Mouse (Mus musculus) hindbrain, embryonic 11.5 days (tissue): ENCODE data around the gene Tbl1x. TPM values are rescaled to one million over a fixed set of nuclear protein-coding genes. Genes with fewer than 3 reads are reported as not detected.
"Not testable (repeated sequence)": the region's sequence is repeated elsewhere in the genome, so short reads cannot be mapped to it uniquely, and the experiment has no call there.

Experiments used
- ATAC-seq: fragments of 200-750 bp; cut with Nextera tagmentation; 2 replicates; pipeline ENCODE4 v1.8.0; 2017; ENCODE audit warnings: mild to moderate bottlenecking, moderate TSS enrichment, moderate library complexity; ENCODE audit not compliant: low FRiP score
- DNase-seq: peaks from one replicate; pipeline ENCODE4 v3.0.0-alpha.2; 2015; ENCODE audit warnings: low spot score
- H3K27ac ChIP-seq: fragments of 300-500 bp; sonication (generic); 2 replicates; pipeline ENCODE4 v1.5.1; 2014; ENCODE audit warnings: mild to moderate bottlenecking, low read depth, low read length
- H3K27me3 ChIP-seq: fragments of 300-500 bp; sonication (generic); 2 replicates; pipeline ENCODE4 v1.6.1; 2014; ENCODE audit warnings: mild to moderate bottlenecking, low read length, moderate library complexity, mixed read lengths; ENCODE audit not compliant: control insufficient read depth, insufficient read depth
- H3K36me3 ChIP-seq: fragments of 300-500 bp; sonication (generic); 2 replicates; pipeline ENCODE4 v1.6.1; 2014; ENCODE audit warnings: mild to moderate bottlenecking, low read length, moderate library complexity, mixed read lengths; ENCODE audit not compliant: control insufficient read depth, insufficient read depth
- H3K4me1 ChIP-seq: fragments of 300-500 bp; sonication (generic); replicated peaks from 2 replicates; pipeline ENCODE4 v1.6.1; 2014; ENCODE audit warnings: low read length, mixed read lengths; ENCODE audit not compliant: control insufficient read depth, insufficient read depth
- H3K4me2 ChIP-seq: fragments of 300-500 bp; sonication (generic); replicated peaks from 2 replicates; pipeline ENCODE4 v1.6.1; 2014; ENCODE audit warnings: mild to moderate bottlenecking, low read depth, low read length
- H3K4me3 ChIP-seq: fragments of 300-500 bp; sonication (generic); 2 replicates; pipeline ENCODE4 v1.5.1; 2014; ENCODE audit warnings: low read depth, low read length
- H3K9ac ChIP-seq: fragments of 300-500 bp; sonication (generic); 2 replicates; pipeline ENCODE4 v1.6.1; 2014; ENCODE audit warnings: low read depth, low read length
- H3K9me3 ChIP-seq: fragments of 300-500 bp; sonication (generic); 2 replicates; pipeline ENCODE4 v1.6.1; 2016; ENCODE audit warnings: low read length; ENCODE audit not compliant: control insufficient read depth
- WGBS: fragments of 180-500 bp; shearing (Covaris S2); extraction: QIAGEN DNeasy Blood & Tissue Kit; methylation state at CpG from one replicate; pipeline ENCODE4 v1.1.7; 2014; 5-methylcytosine and 5-hydroxymethylcytosine counted together
- polyA plus RNA-seq: library from polyadenylated mRNA; unstranded; fragments of >200 nt; fragmentation: Nextera tagmentation; extraction: Ambion mirVana; gene quantifications from 2 replicates; pipeline ENCODE4 v1.2.1, GENCODE M21; 2014

The Tbl1x gene
- polyA plus RNA-seq, 1 experiment from 2014 or later = 73.0 TPM

DNA sequence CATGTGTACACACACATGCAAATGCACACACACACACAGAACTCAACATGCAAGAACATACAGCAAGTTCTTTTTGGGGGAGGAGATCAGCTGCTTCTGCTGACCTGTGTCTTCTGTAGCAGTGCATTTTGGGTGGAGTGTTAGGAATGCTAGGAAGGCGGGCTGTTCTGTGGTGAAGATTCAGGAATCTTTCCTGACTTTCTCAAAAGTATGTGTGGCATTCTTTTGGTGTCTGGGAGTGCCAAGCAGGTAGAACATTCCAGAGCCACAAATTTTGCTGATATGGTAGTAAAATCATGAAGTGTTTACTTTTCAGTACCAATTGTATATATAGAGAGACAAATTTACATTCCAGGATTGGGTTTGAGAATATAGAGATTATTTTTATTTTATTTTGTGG lies 17.6 kb downstream of the Tbl1x start:
- 96% methylated on average over 1 of the region's 1 CpGs for WGBS
- no peak for ATAC-seq

DNA sequence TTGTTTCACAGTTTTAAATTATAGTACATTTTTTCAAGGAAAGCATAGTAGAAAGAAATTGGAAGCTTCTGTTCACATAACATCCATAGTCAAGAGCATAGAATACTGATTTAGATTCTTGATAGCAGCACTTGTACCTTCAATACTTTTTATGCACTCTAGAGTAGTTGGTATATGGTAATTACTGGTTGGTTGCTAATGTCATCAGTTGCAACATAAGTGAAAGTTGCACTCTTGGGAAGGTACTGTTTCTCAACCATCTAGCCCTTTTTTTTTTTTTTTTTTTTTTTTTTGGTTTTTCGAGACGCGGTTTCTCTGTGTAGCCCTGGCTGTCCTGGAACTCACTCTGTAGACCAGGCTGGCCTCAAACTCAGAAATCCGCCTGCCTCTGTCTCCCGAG lies 20.2 kb downstream of the Tbl1x start:
- H3K9ac ChIP-seq = no peak overlapping the region
- H3K4me3 ChIP-seq = no peak overlapping the region
- no peak overlapping the region for H3K27ac ChIP-seq
- ATAC-seq = no peak
- WGBS = 92% methylated on average over 5 of the region's 5 CpGs
- no peak overlapping the region for H3K4me2 ChIP-seq
- no peaks in the 10 kb centered on the region for H3K36me3 ChIP-seq
- H3K4me1 ChIP-seq = no peaks in the 10 kb centered on the region
- H3K9me3 ChIP-seq = no peaks in the 10 kb centered on the region
- no peaks in the 10 kb centered on the region for H3K27me3 ChIP-seq
- DNase-seq = no peak

More for the DNA sequence above, 17.6 kb downstream of the Tbl1x start:
- no peaks in the 10 kb centered on the region for H3K36me3 ChIP-seq
- H3K4me3 ChIP-seq = no peak overlapping the region
- H3K4me2 ChIP-seq = no peak overlapping the region
- H3K4me1 ChIP-seq = no peaks in the 10 kb centered on the region
- H3K9ac ChIP-seq = no peak overlapping the region
- no peak overlapping the region for H3K27ac ChIP-seq
- H3K27me3 ChIP-seq = no peaks in the 10 kb centered on the region
- DNase-seq = no peak
- H3K9me3 ChIP-seq = no peaks in the 10 kb centered on the region

GRCm38 (mm10) chrX:77533922-77534321 lies 23.1 kb downstream of the Tbl1x start:
- ATAC-seq (no peak), DNase-seq (no peak)
- Histone ChIP-seq H3K36me3 (no peaks in the 10 kb centered on the region), H3K27me3 (no peaks in the 10 kb centered on the region), H3K4me1 (no peaks in the 10 kb centered on the region), H3K27ac (no peak overlapping the region), H3K4me2 (no peak overlapping the region), H3K9ac (no peak overlapping the region), H3K9me3 (no peaks in the 10 kb centered on the region), H3K4me3 (no peak overlapping the region)
- 61% methylated on average over 2 of the region's 2 CpGs for whole genome bisulfite sequencing

DNA sequence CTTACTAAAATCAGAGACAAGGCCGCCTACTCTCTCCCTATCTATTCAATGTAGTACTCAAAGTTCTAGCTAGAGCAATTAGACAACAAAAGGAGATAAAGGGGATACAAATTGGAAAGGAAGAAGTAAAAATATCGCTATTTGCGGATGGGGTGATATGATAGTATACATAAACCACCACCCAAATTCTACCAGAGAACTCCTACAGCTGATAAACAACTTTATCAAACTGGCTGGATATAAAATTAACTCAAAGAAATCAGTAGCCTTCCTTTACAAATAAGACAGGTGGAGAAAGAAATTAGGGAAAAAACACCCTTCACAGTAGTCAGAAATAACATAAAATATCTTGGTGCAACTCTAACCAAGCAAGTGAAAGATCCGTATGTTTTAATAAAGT lies 29.0 kb downstream of the Tbl1x start:
- H3K27me3 ChIP-seq, DNase-seq, H3K36me3 ChIP-seq, H3K4me1 ChIP-seq, ATAC-seq, H3K27ac ChIP-seq, H3K4me2 ChIP-seq, H3K9ac ChIP-seq, H3K4me3 ChIP-seq, H3K9me3 ChIP-seq: not testable (repeated sequence)
- 89% methylated on average over 4 of the region's 4 CpGs for WGBS

DNA sequence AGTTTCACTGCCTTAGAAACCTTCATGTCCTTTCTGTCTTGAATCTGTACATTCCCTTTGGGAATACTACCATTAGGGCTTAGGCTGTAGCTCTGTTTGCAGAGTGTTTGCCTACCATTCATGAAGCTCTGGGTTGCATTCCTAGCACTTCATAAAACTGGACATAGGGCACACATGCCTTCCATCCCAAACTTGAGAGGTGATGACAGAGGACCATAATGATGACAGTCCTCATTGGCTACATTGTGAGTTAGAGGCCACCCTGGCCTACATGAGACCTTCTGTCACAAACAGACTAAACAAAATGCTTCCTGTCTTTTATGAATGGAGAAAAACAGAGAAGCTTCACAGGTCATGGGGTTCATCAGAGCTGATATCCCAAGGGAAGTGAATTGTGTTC lies 33.2 kb downstream of the Tbl1x start:
- H3K4me2 ChIP-seq = no peak overlapping the region
- H3K9me3 ChIP-seq = no peaks in the 10 kb centered on the region
- H3K4me3 ChIP-seq = no peak overlapping the region
- no peak overlapping the region for H3K9ac ChIP-seq
- H3K27ac ChIP-seq = no peak overlapping the region
- no peaks in the 10 kb centered on the region for H3K36me3 ChIP-seq
- no peaks in the 10 kb centered on the region for H3K27me3 ChIP-seq
- no peak for DNase-seq
- H3K4me1 ChIP-seq = no peaks in the 10 kb centered on the region
- ATAC-seq = no peak

DNA sequence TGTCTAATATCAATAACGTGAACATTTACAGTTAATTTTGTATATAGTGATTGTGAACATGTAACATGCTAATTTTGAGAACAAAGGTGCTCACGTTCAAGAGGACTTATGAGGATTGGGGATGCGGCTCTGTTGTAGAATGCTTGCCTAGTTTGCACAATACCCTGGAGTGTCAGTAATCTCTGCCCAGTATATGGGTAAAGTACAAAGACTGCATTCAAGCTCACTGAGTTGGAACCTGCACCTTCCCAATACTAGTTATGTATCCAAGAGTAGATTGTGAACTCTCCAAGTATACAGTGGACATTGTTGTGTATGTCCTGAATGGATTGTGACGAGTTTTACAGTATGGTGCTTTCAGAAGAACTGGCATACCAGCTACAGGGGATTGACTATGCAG lies 33.7 kb downstream of the Tbl1x start:
- Histone ChIP-seq H3K4me1 (no peaks in the 10 kb centered on the region), H3K4me2 (no peak overlapping the region), H3K4me3 (no peak overlapping the region), H3K27me3 (no peaks in the 10 kb centered on the region), H3K36me3 (no peaks in the 10 kb centered on the region), H3K9ac (no peak overlapping the region), H3K27ac (no peak overlapping the region), H3K9me3 (no peaks in the 10 kb centered on the region)
- no peak for ATAC-seq
- no peak for DNase-seq
- 75% methylated on average over 4 of the region's 4 CpGs for WGBS

DNA sequence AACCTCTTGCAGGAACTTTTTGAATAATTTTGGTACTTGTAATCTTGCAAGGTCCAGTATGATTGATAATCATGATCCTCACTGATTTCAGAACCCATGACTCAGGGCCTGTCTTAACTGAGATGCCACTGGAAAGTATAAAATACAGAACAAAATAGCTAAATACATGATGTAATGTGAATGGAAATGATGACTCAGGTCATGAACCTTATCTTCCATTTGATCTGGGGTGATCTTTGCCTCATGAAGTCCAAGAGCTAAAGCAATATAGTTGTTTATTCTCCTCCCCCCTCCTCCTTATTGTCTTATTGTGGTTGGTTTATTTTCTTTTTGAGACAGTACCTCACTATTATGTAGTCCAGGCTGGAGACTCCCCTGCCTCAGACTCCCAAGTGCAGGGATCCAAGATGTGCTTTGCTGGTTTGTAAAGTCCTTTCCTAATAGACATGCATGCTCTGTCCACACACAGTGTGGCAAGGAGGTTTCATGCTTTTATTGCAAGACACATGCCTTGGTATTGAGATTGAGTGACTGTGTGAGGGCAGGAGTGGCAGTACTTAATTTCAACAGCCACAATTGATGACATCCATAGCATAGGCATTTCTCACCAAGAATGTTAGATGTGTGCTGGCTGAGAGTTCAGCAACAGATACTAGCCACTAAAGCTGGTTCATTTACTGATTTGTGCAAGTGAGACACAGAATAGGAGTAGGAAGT lies 34.7 kb downstream of the Tbl1x start:
- Histone ChIP-seq H3K4me2 (no peak overlapping the region), H3K9ac (no peak overlapping the region), H3K9me3 (no peaks in the 10 kb centered on the region), H3K36me3 (no peaks in the 10 kb centered on the region), H3K4me3 (no peak overlapping the region), H3K27me3 (no peaks in the 10 kb centered on the region), H3K27ac (no peak overlapping the region), H3K4me1 (no peaks in the 10 kb centered on the region)
- no peak for ATAC-seq
- DNase-seq = no peak

- Histone ChIP-seq H3K9me3 (no peaks in the 10 kb centered on the region), H3K9ac (no peak overlapping the region), H3K27ac (no peak overlapping the region), H3K27me3 (no peaks in the 10 kb centered on the region), H3K36me3 (no peaks in the 10 kb centered on the region), H3K4me1 (no peaks in the 10 kb centered on the region), H3K4me2 (no peak overlapping the region), H3K4me3 (no peak overlapping the region)
- DNase-seq (no peak), ATAC-seq (no peak)
- WGBS = 91% methylated on average over 1 of the region's 1 CpGs
These were observed 35.6 kb downstream of the Tbl1x start for GRCm38 (mm10) chrX:77546448-77546847.

GRCm38 (mm10) chrX:77548951-77549350 lies 38.1 kb downstream of the Tbl1x start:
- no peaks in the 10 kb centered on the region for H3K9me3 ChIP-seq
- H3K9ac ChIP-seq = no peak overlapping the region
- no peak overlapping the region for H3K27ac ChIP-seq
- H3K4me1 ChIP-seq = no peaks in the 10 kb centered on the region
- no peaks in the 10 kb centered on the region for H3K27me3 ChIP-seq
- no peak overlapping the region for H3K4me3 ChIP-seq
- ATAC-seq = no peak
- no peak overlapping the region for H3K4me2 ChIP-seq
- WGBS = 96% methylated on average over 1 of the region's 1 CpGs
- no peak for DNase-seq
- no peaks in the 10 kb centered on the region for H3K36me3 ChIP-seq
